Mouse (Mus musculus) embryonic facial prominence, embryonic 10.5 days (tissue): ENCODE results near the gene Fshr. TPM values are rescaled to one million over a fixed set of nuclear protein-coding genes. Genes with fewer than 3 reads are reported as not detected.

Experiments
- DNase-seq: peaks from one replicate; pipeline ENCODE4 v3.0.0-alpha.2; 2017; ENCODE audit warnings: low spot score
- H3K27ac ChIP-seq: fragments of 300-500 bp; sonication (generic); replicated peaks from 2 replicates; pipeline ENCODE4 v1.5.1; 2016; ENCODE audit warnings: mild to moderate bottlenecking
- H3K27me3 ChIP-seq: fragments of 300-500 bp; sonication (generic); replicated peaks from 2 replicates; pipeline ENCODE4 v1.6.1; 2016; ENCODE audit warnings: low read depth, mild to moderate bottlenecking; ENCODE audit not compliant: poor library complexity, severe bottlenecking
- H3K36me3 ChIP-seq: fragments of 300-500 bp; sonication (generic); replicated peaks from 2 replicates; pipeline ENCODE4 v1.6.1; 2016; ENCODE audit warnings: mild to moderate bottlenecking, moderate library complexity
- H3K4me1 ChIP-seq: fragments of 300-500 bp; sonication (generic); 2 replicates; pipeline ENCODE4 v1.6.1; 2016
- H3K4me3 ChIP-seq: fragments of 300-500 bp; sonication (generic); 2 replicates; pipeline ENCODE4 v1.5.1; 2016; ENCODE audit warnings: mild to moderate bottlenecking, moderate library complexity
- H3K9me3 ChIP-seq: fragments of 300-500 bp; sonication (generic); 2 replicates; pipeline ENCODE4 v1.6.1; 2016; ENCODE audit warnings: mild to moderate bottlenecking
- WGBS: fragments of 180-500 bp; shearing (Covaris S2); methylation state at CpG from one replicate; pipeline ENCODE4 v1.1.7; 2016; 5-methylcytosine and 5-hydroxymethylcytosine counted together
- polyA plus RNA-seq: library from polyadenylated mRNA; unstranded; fragments of >200 nt; fragmentation: Nextera tagmentation; extraction: Ambion mirVana; gene quantifications from 2 replicates; pipeline ENCODE4 v1.2.1, GENCODE M21; 2016

The Fshr gene
- polyA plus RNA-seq, 1 experiment from 2014 or later = not detected

DNA sequence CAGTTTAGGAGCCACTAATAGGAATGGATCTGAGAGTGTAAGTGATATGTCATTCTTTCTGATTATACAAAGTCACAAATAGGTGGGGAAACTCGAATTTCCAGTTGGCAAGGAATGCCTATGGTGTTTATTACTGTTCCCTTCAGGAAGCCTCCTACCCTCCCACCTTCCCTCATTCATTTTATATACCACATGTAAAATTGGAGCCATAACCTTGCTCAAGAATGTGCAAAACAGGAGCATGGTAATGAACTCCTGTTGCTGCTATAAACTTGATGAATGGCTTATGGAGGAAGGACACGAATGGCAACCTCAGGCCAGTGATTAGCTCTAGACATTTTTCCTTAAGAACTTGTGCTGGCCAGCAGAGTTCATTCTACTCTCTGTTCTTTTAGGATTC lies 117.6 kb downstream of the Fshr start:
- Histone ChIP-seq H3K27me3 (no peaks in the 10 kb centered on the region), H3K27ac (no peak overlapping the region), H3K4me1 (no peaks in the 10 kb centered on the region), H3K9me3 (no peaks in the 10 kb centered on the region), H3K36me3 (no peaks in the 10 kb centered on the region), H3K4me3 (no peak overlapping the region)
- no peak for DNase-seq
- WGBS = 66% methylated on average over 2 of the region's 2 CpGs

DNA sequence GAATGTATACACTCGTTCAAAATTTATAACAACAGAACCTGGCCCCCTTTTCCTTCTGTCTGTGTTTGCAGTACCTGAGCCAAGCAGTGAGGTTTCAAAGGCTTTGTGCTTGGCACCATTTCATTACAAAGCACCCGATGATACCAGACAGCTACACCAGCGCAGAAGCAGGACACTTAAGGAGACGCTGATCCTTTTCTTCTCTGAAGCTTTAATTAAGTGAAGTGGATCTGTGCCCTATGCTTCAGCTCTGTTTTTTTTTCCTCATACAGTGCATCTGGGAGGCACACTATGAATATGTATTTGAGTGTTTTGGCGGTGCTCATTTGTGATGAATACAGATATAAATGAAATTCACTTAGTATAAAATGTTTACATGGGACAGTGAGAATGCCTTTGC lies 120.8 kb downstream of the Fshr start:
- no peaks in the 10 kb centered on the region for H3K4me1 ChIP-seq
- 86% methylated on average over 5 of the region's 5 CpGs for WGBS
- no peak overlapping the region for H3K4me3 ChIP-seq
- no peaks in the 10 kb centered on the region for H3K9me3 ChIP-seq
- no peak overlapping the region for H3K27ac ChIP-seq
- no peaks in the 10 kb centered on the region for H3K36me3 ChIP-seq
- no peaks in the 10 kb centered on the region for H3K27me3 ChIP-seq
- DNase-seq = no peak

- no peak for DNase-seq
- Histone ChIP-seq H3K27ac (no peak overlapping the region), H3K4me1 (no peaks in the 10 kb centered on the region), H3K36me3 (no peaks in the 10 kb centered on the region), H3K27me3 (no peaks in the 10 kb centered on the region), H3K9me3 (no peaks in the 10 kb centered on the region), H3K4me3 (no peak overlapping the region)
- 61% methylated on average over 3 of the region's 3 CpGs for WGBS
These were observed 136.0 kb downstream of the Fshr start for GRCm38 (mm10) chr17:89064327-89065095.

- DNase-seq = no peak
- H3K27ac ChIP-seq = no peak overlapping the region
- H3K36me3 ChIP-seq = no peaks in the 10 kb centered on the region
- 91% methylated on average over 8 of the region's 8 CpGs for WGBS
- no peak overlapping the region for H3K4me3 ChIP-seq
- H3K4me1 ChIP-seq = no peaks in the 10 kb centered on the region
- H3K9me3 ChIP-seq = no peaks in the 10 kb centered on the region
- no peaks in the 10 kb centered on the region for H3K27me3 ChIP-seq
These were observed 138.0 kb downstream of the Fshr start for GRCm38 (mm10) chr17:89062348-89062949.

- DNase-seq = no peak
- no peaks in the 10 kb centered on the region for H3K27me3 ChIP-seq
- no peaks in the 10 kb centered on the region for H3K4me1 ChIP-seq
- H3K9me3 ChIP-seq = no peaks in the 10 kb centered on the region
- 85% methylated on average over 3 of the region's 3 CpGs for WGBS
- H3K27ac ChIP-seq = no peak overlapping the region
- H3K4me3 ChIP-seq = no peak overlapping the region
- H3K36me3 ChIP-seq = no peaks in the 10 kb centered on the region
These were observed 149.4 kb downstream of the Fshr start for GRCm38 (mm10) chr17:89051031-89051563.

DNA sequence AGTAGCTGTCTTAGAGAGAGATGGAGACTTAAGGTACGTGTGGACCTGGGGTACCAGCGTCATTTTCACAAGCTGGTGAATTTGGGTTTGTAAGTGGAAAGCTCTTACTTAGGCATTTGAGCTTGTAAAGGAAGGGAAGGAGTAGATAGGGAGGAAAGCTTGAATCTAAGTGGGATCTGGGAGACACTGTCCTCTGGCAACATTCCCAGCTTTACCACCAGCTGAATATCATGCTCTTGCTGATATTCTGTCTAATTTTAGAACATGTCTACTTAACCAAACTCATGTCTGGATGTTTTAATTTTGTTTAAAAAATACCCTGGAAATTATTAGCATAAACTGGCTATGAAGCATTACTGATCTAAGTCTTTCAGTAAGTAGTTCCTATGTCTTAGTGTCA lies 151.4 kb downstream of the Fshr start:
- Histone ChIP-seq H3K9me3 (no peaks in the 10 kb centered on the region), H3K27me3 (no peaks in the 10 kb centered on the region), H3K4me3 (no peak overlapping the region), H3K36me3 (no peaks in the 10 kb centered on the region), H3K27ac (no peak overlapping the region), H3K4me1 (no peaks in the 10 kb centered on the region)
- DNase-seq = no peak
- WGBS = 92% methylated on average over 2 of the region's 2 CpGs

GRCm38 (mm10) chr17:89046016-89046415 lies 154.5 kb downstream of the Fshr start:
- 76% methylated on average over 3 of the region's 3 CpGs for WGBS
- Histone ChIP-seq H3K36me3 (no peaks in the 10 kb centered on the region), H3K4me1 (no peaks in the 10 kb centered on the region), H3K27ac (no peak overlapping the region), H3K4me3 (no peak overlapping the region), H3K27me3 (no peaks in the 10 kb centered on the region), H3K9me3 (no peaks in the 10 kb centered on the region)
- DNase-seq = no peak

GRCm38 (mm10) chr17:89036723-89037122 lies 163.8 kb downstream of the Fshr start:
- DNase-seq = no peak
- Histone ChIP-seq H3K4me1 (no peaks in the 10 kb centered on the region), H3K4me3 (no peak overlapping the region), H3K27me3 (no peaks in the 10 kb centered on the region), H3K36me3 (no peaks in the 10 kb centered on the region), H3K9me3 (no peaks in the 10 kb centered on the region), H3K27ac (no peak overlapping the region)
- WGBS = 88% methylated on average over 5 of the region's 5 CpGs

DNA sequence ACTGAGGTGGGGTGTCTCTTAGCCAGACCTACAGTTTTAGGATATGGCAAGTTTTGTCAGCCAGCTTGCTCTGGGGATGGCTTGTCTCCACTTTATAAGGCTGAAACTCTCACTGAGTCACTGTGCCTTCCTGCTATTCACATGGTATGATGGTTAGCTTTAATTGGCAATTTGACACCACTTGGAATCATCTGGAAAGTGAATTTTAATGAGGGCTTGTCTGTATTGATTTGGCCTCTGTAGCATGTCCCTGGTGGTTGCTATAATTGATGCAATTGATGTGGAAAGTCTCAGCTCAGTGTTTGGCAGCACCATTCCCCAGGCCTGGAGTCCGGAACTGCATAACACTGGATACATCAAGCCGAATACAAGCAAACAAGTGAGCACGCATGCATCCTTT lies 164.4 kb downstream of the Fshr start:
- no peaks in the 10 kb centered on the region for H3K27me3 ChIP-seq
- no peak for DNase-seq
- no peak overlapping the region for H3K4me3 ChIP-seq
- no peaks in the 10 kb centered on the region for H3K9me3 ChIP-seq
- no peaks in the 10 kb centered on the region for H3K4me1 ChIP-seq
- H3K36me3 ChIP-seq = no peaks in the 10 kb centered on the region
- 92% methylated on average over 3 of the region's 3 CpGs for WGBS
- H3K27ac ChIP-seq = no peak overlapping the region

DNA sequence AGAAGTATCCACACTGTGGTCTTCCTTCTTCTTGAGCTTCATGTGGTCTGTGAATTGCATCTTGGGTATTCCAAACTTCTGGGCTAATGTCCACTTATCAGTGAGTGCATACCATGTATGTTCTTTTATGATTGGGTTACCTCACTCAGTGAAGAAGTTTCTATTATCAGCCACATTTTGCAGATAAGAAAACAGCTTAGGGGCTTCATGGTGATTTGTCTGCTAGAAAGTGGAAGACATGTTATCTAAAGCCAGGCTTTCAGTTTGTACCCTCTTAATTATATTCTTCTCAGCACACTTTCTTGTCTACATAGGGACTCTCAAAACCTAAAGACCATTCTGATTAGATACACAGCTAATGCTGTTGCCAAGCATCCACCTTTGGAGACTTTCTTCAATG lies 165.8 kb downstream of the Fshr start:
- no peaks in the 10 kb centered on the region for H3K27me3 ChIP-seq
- H3K9me3 ChIP-seq = no peaks in the 10 kb centered on the region
- no peak for DNase-seq
- H3K27ac ChIP-seq = no peak overlapping the region
- H3K4me1 ChIP-seq = no peaks in the 10 kb centered on the region
- no peaks in the 10 kb centered on the region for H3K36me3 ChIP-seq
- no peak overlapping the region for H3K4me3 ChIP-seq

GRCm38 (mm10) chr17:89032981-89033380 lies 167.5 kb downstream of the Fshr start:
- DNase-seq = no peak
- no peaks in the 10 kb centered on the region for H3K27me3 ChIP-seq
- no peaks in the 10 kb centered on the region for H3K4me1 ChIP-seq
- WGBS = 93% methylated on average over 2 of the region's 2 CpGs
- no peak overlapping the region for H3K27ac ChIP-seq
- no peaks in the 10 kb centered on the region for H3K9me3 ChIP-seq
- no peak overlapping the region for H3K4me3 ChIP-seq
- H3K36me3 ChIP-seq = no peaks in the 10 kb centered on the region

DNA sequence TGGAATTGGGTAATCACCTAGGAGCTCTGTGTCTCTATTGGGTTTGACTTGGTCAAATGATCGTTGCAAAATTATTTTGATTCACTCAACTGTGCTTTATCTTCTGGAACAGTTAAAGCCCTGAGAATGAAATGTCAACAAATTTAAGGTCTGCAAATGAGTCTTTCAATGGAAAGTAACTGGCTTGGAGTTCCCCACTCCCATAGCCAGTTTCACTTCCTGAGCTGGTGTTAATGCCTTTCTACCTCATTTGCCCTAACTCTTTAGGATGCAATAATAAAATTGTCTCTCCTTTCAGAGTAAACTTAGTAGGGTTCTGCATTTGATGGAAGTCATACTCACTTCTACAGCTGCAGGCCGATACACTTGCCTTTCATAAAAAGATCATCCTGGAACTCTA lies 181.0 kb downstream of the Fshr start:
- H3K4me1 ChIP-seq = no peaks in the 10 kb centered on the region

DNA sequence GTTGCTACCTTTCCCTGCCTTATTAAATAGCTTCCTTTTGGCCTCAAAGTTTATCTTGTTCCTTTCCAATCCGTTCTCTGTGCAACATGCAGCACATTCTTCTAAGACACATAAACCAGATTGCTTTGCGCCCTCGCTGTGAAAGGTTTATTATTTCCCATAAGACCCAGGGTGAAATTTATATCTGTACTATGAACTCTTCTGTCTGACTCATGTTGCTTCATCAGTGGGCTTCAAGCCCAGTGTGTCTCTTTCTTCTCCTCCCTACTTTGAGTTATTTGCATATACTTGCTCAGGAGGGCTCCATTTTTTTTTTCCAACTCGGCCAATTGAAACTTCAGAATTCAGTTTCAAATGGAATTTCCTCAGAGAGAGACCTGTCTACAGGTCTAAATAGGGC lies 183.5 kb downstream of the Fshr start:
- no peaks in the 10 kb centered on the region for H3K27me3 ChIP-seq
- no peak overlapping the region for H3K27ac ChIP-seq
- whole genome bisulfite sequencing = 89% methylated on average over 4 of the region's 4 CpGs
- DNase-seq = no peak
- H3K9me3 ChIP-seq = no peaks in the 10 kb centered on the region
- no peaks in the 10 kb centered on the region for H3K4me1 ChIP-seq
- H3K36me3 ChIP-seq = no peaks in the 10 kb centered on the region
- no peak overlapping the region for H3K4me3 ChIP-seq

More for the DNA sequence above, 181.0 kb downstream of the Fshr start:
- H3K4me3 ChIP-seq = no peak overlapping the region
- no peak overlapping the region for H3K27ac ChIP-seq
- H3K9me3 ChIP-seq = no peaks in the 10 kb centered on the region
- H3K36me3 ChIP-seq = no peaks in the 10 kb centered on the region
- DNase-seq = no peak
- whole genome bisulfite sequencing = 91% methylated on average over 2 of the region's 2 CpGs
- no peaks in the 10 kb centered on the region for H3K27me3 ChIP-seq
